Mouse (Mus musculus) MEL (cell line): Measurements from ENCODE around the gene Vipr2. TPM values are rescaled to one million over a fixed set of nuclear protein-coding genes. Genes with fewer than 3 reads are reported as not detected.

Experiments used
- DNase-seq: peaks from one replicate; pipeline ENCODE4 v3.0.0; 2011; ENCODE audit warnings: low read depth, low spot score
- H3K27ac ChIP-seq: 2 replicates; pipeline ENCODE4 v1.5.1; 2012; ENCODE audit warnings: low read depth, mild to moderate bottlenecking, control low read depth, low read length, moderate library complexity; ENCODE audit not compliant: control insufficient read depth
- H3K27me3 ChIP-seq, 2 experiments: fragments of 150-350 bp in 1 of 2; sonication (generic) in 1 of 2; 2 replicates each; pipeline ENCODE4 v1.6.1; 2012; ENCODE audit warnings: low read length in 2 of 2, mild to moderate bottlenecking in 2 of 2, improper control_type of control experiment in 1 of 2, moderate library complexity in 1 of 2; ENCODE audit not compliant: insufficient read depth in 2 of 2, control insufficient read depth in 1 of 2
- H3K36me3 ChIP-seq, 2 experiments: 2 replicates each; pipeline ENCODE4 v1.6.1; 2012 to 2014; ENCODE audit warnings: low read length in 2 of 2, improper control_type of control experiment in 1 of 2, inconsistent platforms in 1 of 2, mild to moderate bottlenecking in 1 of 2; ENCODE audit not compliant: insufficient read depth in 2 of 2, control insufficient read depth in 1 of 2
- H3K4me1 ChIP-seq, 2 experiments: fragments of 150-350 bp in 1 of 2; sonication (generic) in 1 of 2; 2 replicates each; pipeline ENCODE4 v1.6.1; 2012; ENCODE audit warnings: low read length in 2 of 2, improper control_type of control experiment in 1 of 2, mild to moderate bottlenecking in 1 of 2; ENCODE audit not compliant: insufficient read depth in 2 of 2, control insufficient read depth in 1 of 2
- H3K4me3 ChIP-seq, 2 experiments: fragments of 150-350 bp in 1 of 2; sonication (generic) in 1 of 2; 2 replicates each; pipeline ENCODE4 v1.5.1; 2012; ENCODE audit warnings: low read depth in 2 of 2, low read length in 2 of 2, mild to moderate bottlenecking in 2 of 2, moderate library complexity in 2 of 2, control low read depth in 1 of 2, improper control_type of control experiment in 1 of 2; ENCODE audit not compliant: control insufficient read depth in 1 of 2, insufficient read depth in 1 of 2
- H3K79me2 ChIP-seq: 2 replicates; pipeline ENCODE4 v1.6.1; 2012; ENCODE audit warnings: mild to moderate bottlenecking, low read length, moderate library complexity; ENCODE audit not compliant: control insufficient read depth, poor library complexity, insufficient read depth
- H3K9ac ChIP-seq: 2 replicates; pipeline ENCODE4 v1.6.1; 2012; ENCODE audit warnings: low read depth, mild to moderate bottlenecking, control low read depth, low read length, moderate library complexity; ENCODE audit not compliant: control insufficient read depth, poor library complexity, severe bottlenecking
- H3K9me3 ChIP-seq: fragments of 150-350 bp; sonication (generic); replicated peaks from 2 replicates; pipeline ENCODE4 v1.6.1; 2012; ENCODE audit warnings: mild to moderate bottlenecking, low read length, improper control_type of control experiment, moderate library complexity; ENCODE audit not compliant: insufficient read depth
- CTCF ChIP-seq, 3 experiments: IDR thresholded peaks in 2 of 3; conservative IDR thresholded peaks in 1 of 3; 2 replicates each; pipeline ENCODE4 v1.5.1; 2011 to 2012; ENCODE audit warnings: low read length in 3 of 3, low read depth in 2 of 3, mild to moderate bottlenecking in 2 of 3, improper control_type of control experiment in 1 of 3, inconsistent platforms in 1 of 3, mixed read lengths in 1 of 3, moderate library complexity in 1 of 3; ENCODE audit not compliant: control insufficient read depth in 1 of 3, insufficient read depth in 1 of 3, poor library complexity in 1 of 3, severe bottlenecking in 1 of 3
- E2F4 ChIP-seq: IDR thresholded peaks from 2 replicates; pipeline ENCODE4 v1.6.1; 2011; ENCODE audit warnings: low read depth, low read length, improper control_type of control experiment, borderline replicate concordance
- ELF1 ChIP-seq: IDR thresholded peaks from 2 replicates; pipeline ENCODE4 v1.6.1; 2014; ENCODE audit warnings: low read depth, mild to moderate bottlenecking, inconsistent platforms, low read length, improper control_type of control experiment, moderate library complexity
- EP300 ChIP-seq, 2 experiments: IDR thresholded peaks; 2 replicates each; pipeline ENCODE4 v1.6.1; 2011; ENCODE audit warnings: improper control_type of control experiment in 2 of 2, low read length in 2 of 2, low read depth in 1 of 2, mild to moderate bottlenecking in 1 of 2
- GABPA ChIP-seq: IDR thresholded peaks from 2 replicates; pipeline ENCODE4 v1.6.1; 2012; ENCODE audit warnings: low read depth, mild to moderate bottlenecking, inconsistent platforms, low read length, improper control_type of control experiment, moderate library complexity
- GATA1 ChIP-seq: IDR thresholded peaks from 2 replicates; pipeline ENCODE4 v1.6.1; 2011; ENCODE audit warnings: low read depth, low read length, improper control_type of control experiment
- JUND ChIP-seq: IDR thresholded peaks from 2 replicates; pipeline ENCODE4 v1.6.1; 2011; ENCODE audit warnings: low read depth, mild to moderate bottlenecking, improper control_type of control experiment, low read length
- MAFK ChIP-seq: IDR thresholded peaks from 2 replicates; pipeline ENCODE4 v1.6.1; 2011; ENCODE audit warnings: low read depth, mild to moderate bottlenecking, low read length, improper control_type of control experiment, borderline replicate concordance
- MAX ChIP-seq: IDR thresholded peaks from 2 replicates; pipeline ENCODE4 v1.6.1; 2011; ENCODE audit warnings: low read length, improper control_type of control experiment
- MAZ ChIP-seq: IDR thresholded peaks from 2 replicates; pipeline ENCODE4 v1.6.1; 2012; ENCODE audit warnings: low read depth, mild to moderate bottlenecking, inconsistent platforms, low read length, improper control_type of control experiment
- MEF2A ChIP-seq: IDR thresholded peaks from 2 replicates; pipeline ENCODE4 v1.6.1; 2014; ENCODE audit warnings: low read depth, mild to moderate bottlenecking, inconsistent platforms, low read length, improper control_type of control experiment; ENCODE audit not compliant: poor library complexity, insufficient replicate concordance, severe bottlenecking; ENCODE audit errors: extremely low read depth
- MXI1 ChIP-seq: IDR thresholded peaks from 2 replicates; pipeline ENCODE4 v1.6.1; 2011; ENCODE audit warnings: mild to moderate bottlenecking, low read depth, low read length, improper control_type of control experiment
- MYB ChIP-seq: IDR thresholded peaks from 2 replicates; pipeline ENCODE4 v1.6.1; 2011; ENCODE audit warnings: mild to moderate bottlenecking, low read depth, low read length, improper control_type of control experiment
- MYC ChIP-seq: IDR thresholded peaks from 2 replicates; pipeline ENCODE4 v1.6.1; 2011; ENCODE audit warnings: low read depth, mild to moderate bottlenecking, low read length, improper control_type of control experiment, moderate library complexity
- NELFE ChIP-seq: IDR thresholded peaks from 2 replicates; pipeline ENCODE4 v1.6.1; 2011; ENCODE audit warnings: low read depth, low read length, improper control_type of control experiment
- NRF1 ChIP-seq: IDR thresholded peaks from 2 replicates; pipeline ENCODE4 v1.6.1; 2014; ENCODE audit warnings: low read depth, mild to moderate bottlenecking, inconsistent platforms, low read length, improper control_type of control experiment, moderate library complexity; ENCODE audit not compliant: poor library complexity, insufficient read depth, severe bottlenecking
- POLR2A ChIP-seq, 2 experiments: IDR thresholded peaks; 2 replicates each; pipeline ENCODE4 v1.6.1; 2011 to 2012; ENCODE audit warnings: low read length in 2 of 2, mild to moderate bottlenecking in 2 of 2, control low read depth in 1 of 2, improper control_type of control experiment in 1 of 2, low read depth in 1 of 2, moderate library complexity in 1 of 2; ENCODE audit not compliant: control insufficient read depth in 1 of 2, insufficient read depth in 1 of 2, poor library complexity in 1 of 2
- POLR2AphosphoS2 ChIP-seq: IDR thresholded peaks from 2 replicates; pipeline ENCODE4 v1.6.1; 2011; ENCODE audit warnings: low read length, improper control_type of control experiment
- POLR2AphosphoS5 ChIP-seq: IDR thresholded peaks from 2 replicates; pipeline ENCODE4 v1.6.1; 2012; ENCODE audit warnings: low read depth, borderline replicate concordance, mild to moderate bottlenecking, inconsistent platforms, low read length, moderate library complexity, mixed read lengths
- RCOR1 ChIP-seq: IDR thresholded peaks from 2 replicates; pipeline ENCODE4 v1.6.1; 2012; ENCODE audit warnings: low read depth, mild to moderate bottlenecking, inconsistent platforms, low read length, improper control_type of control experiment
- SIN3A ChIP-seq: IDR thresholded peaks from 2 replicates; pipeline ENCODE4 v1.6.1; 2012; ENCODE audit warnings: low read length, improper control_type of control experiment, inconsistent platforms
- SMC3 ChIP-seq: IDR thresholded peaks from 2 replicates; pipeline ENCODE4 v1.6.1; 2011; ENCODE audit warnings: low read depth, low read length, improper control_type of control experiment
- TAL1 ChIP-seq: IDR thresholded peaks from 2 replicates; pipeline ENCODE4 v1.6.1; 2012; ENCODE audit warnings: mild to moderate bottlenecking, inconsistent platforms, low read length, moderate library complexity, mixed read lengths
- TBP ChIP-seq: IDR thresholded peaks from 2 replicates; pipeline ENCODE4 v1.8.0; 2011; ENCODE audit warnings: low read depth, low read length, improper control_type of control experiment
- TCF12 ChIP-seq: IDR thresholded peaks from 2 replicates; pipeline ENCODE4 v1.6.1; 2014; ENCODE audit warnings: low read depth, mild to moderate bottlenecking, inconsistent platforms, low read length, improper control_type of control experiment, moderate library complexity
- UBTF ChIP-seq: IDR thresholded peaks from 2 replicates; pipeline ENCODE4 v1.6.1; 2012; ENCODE audit warnings: low read depth, mild to moderate bottlenecking, inconsistent platforms, low read length, improper control_type of control experiment, moderate library complexity, borderline replicate concordance; ENCODE audit not compliant: insufficient read depth
- USF1 ChIP-seq: IDR thresholded peaks from 2 replicates; pipeline ENCODE4 v1.6.1; 2014; ENCODE audit warnings: low read depth, mild to moderate bottlenecking, inconsistent platforms, low read length, improper control_type of control experiment, moderate library complexity
- USF2 ChIP-seq, 2 experiments: IDR thresholded peaks; 2 replicates each; pipeline ENCODE4 v1.6.1; 2011 to 2012; ENCODE audit warnings: improper control_type of control experiment in 2 of 2, low read length in 2 of 2, borderline replicate concordance in 1 of 2, inconsistent platforms in 1 of 2, low read depth in 1 of 2, mild to moderate bottlenecking in 1 of 2; ENCODE audit not compliant: insufficient read depth in 1 of 2
- ZC3H11A ChIP-seq: IDR thresholded peaks from 2 replicates; pipeline ENCODE4 v1.6.1; 2012; ENCODE audit warnings: low read depth, mild to moderate bottlenecking, inconsistent platforms, low read length, improper control_type of control experiment
- ZKSCAN1 ChIP-seq: IDR thresholded peaks from 2 replicates; pipeline ENCODE4 v1.6.1; 2012; ENCODE audit warnings: low read depth, mild to moderate bottlenecking, inconsistent platforms, low read length, improper control_type of control experiment, moderate library complexity
- polyA plus RNA-seq, 2 experiments: library from polyadenylated mRNA; stranded (reverse) in 1 of 2; unstranded in 1 of 2; fragments of >175 nt in 1 of 2; fragments of >200 nt in 1 of 2; gene quantifications; 2 replicates each; pipeline versions ENCODE4 v1.2.1 to v1.2.4; 2012; ENCODE audit warnings: low replicate concordance in 2 of 2, low read depth in 1 of 2; ENCODE audit not compliant: insufficient read length in 2 of 2, insufficient read depth in 1 of 2, missing spikeins in 1 of 2
- total RNA-seq: library from RNA; depleted of rRNA; stranded (reverse); fragments of 300-350 nt; gene quantifications from 2 replicates; pipeline ENCODE4 v1.2.3, GENCODE M21; 2012

The Vipr2 gene
- total and polyA plus RNA-seq, 3 experiments = not detected

GRCm38 (mm10) chr12:116035346-116035745, 42.2 kb upstream of the Vipr2 start:
- Histone ChIP-seq H3K9ac (no peak overlapping the region), H3K9me3 (no peaks in the 10 kb centered on the region), H3K36me3 (no peaks in the 10 kb centered on the region), H3K27ac (no peak overlapping the region), H3K79me2 (no peaks in the 10 kb centered on the region), H3K4me3 (no peak overlapping the region), H3K4me1 (no peaks in the 10 kb centered on the region), H3K27me3 (peaks cover 12 to 21% of the 10 kb centered on the region in 2 experiments)
- TF ChIP-seq EP300 (IDR thresholded peaks at IDR 0.05; ENCODE audit: low read depth in 1 of 2, low read length in 2 of 2) (no peak), USF1 (no peak), NRF1 (no peak), POLR2A (IDR thresholded peaks at IDR 0.05; ENCODE audit: control insufficient read depth in 1 of 2, insufficient read depth in 1 of 2, low read depth in 1 of 2, low read length in 2 of 2, poor library complexity in 1 of 2) (no peak), UBTF (no peak), TAL1 (no peak), POLR2AphosphoS2 (no peak), JUND (no peak), ZKSCAN1 (no peak), GATA1 (no peak)
- peak; percentile 5 for DNase-seq

- Histone ChIP-seq H3K4me1 (peaks cover 8 to 11% of the 10 kb centered on the region in 2 experiments; a peak in 3 of 4 replicates), H3K27me3 (no peaks in the 10 kb centered on the region), H3K9me3 (no peaks in the 10 kb centered on the region), H3K79me2 (peaks cover 17% of the 10 kb centered on the region), H3K4me3 (peak overlapping the region; percentile 45 to 73), H3K36me3 (peaks cover 0 to 12% of the 10 kb centered on the region in 2 experiments; a peak in 2 of 4 replicates), H3K27ac (peak overlapping the region; percentile 16; the same call in 1 of the 2 replicates), H3K9ac (peak overlapping the region; percentile 61)
- peak; percentile 76 for DNase-seq
- TF ChIP-seq ZKSCAN1 = no peak
- 0 out of 2 replicates have a peak, but pooled peaks have one; percentile 35 for TF ChIP-seq TCF12
- no peak for TF ChIP-seq POLR2AphosphoS5
- TF ChIP-seq USF1 = no peak
- no peak for TF ChIP-seq CTCF (IDR thresholded peaks at IDR 0.05 in 2 of 3, conservative IDR thresholded peaks at IDR 0.05 in 1 of 3; ENCODE audit: control insufficient read depth in 1 of 3, insufficient read depth in 1 of 3, low read depth in 2 of 3, low read length in 3 of 3, poor library complexity in 1 of 3, severe bottlenecking in 1 of 3)
- no peak for TF ChIP-seq MEF2A
- no peak for TF ChIP-seq MXI1
- no peak for TF ChIP-seq GABPA
- TF ChIP-seq TBP = peak; percentile 59
- TF ChIP-seq NRF1 = no peak
- 0 out of 2 replicates have a peak, but pooled peaks have one; percentile 50 for TF ChIP-seq NELFE
- peak; percentile 53; the same call in 1 of the 2 replicates for TF ChIP-seq ELF1
- no peak for TF ChIP-seq MAX
- TF ChIP-seq MYB = no peak
- TF ChIP-seq UBTF = no peak
- TF ChIP-seq TAL1 = no peak
- TF ChIP-seq SIN3A = no peak
- TF ChIP-seq USF2 (IDR thresholded peaks at IDR 0.05; ENCODE audit: borderline replicate concordance in 1 of 2, insufficient read depth in 1 of 2, low read depth in 1 of 2, low read length in 2 of 2) = no peak
- no peak for TF ChIP-seq RCOR1
- no peak for TF ChIP-seq MYC
- no peak for TF ChIP-seq MAFK
- TF ChIP-seq SMC3 = no peak
- no peak for TF ChIP-seq MAZ
- TF ChIP-seq ZC3H11A = no peak
- TF ChIP-seq E2F4 = no peak
- no peak for TF ChIP-seq JUND
- TF ChIP-seq POLR2AphosphoS2 = no peak
Observed at GRCm38 (mm10) chr12:116044785-116045184, 32.7 kb upstream of the Vipr2 start.
